Mouse (Mus musculus): ENCODE data around the gene Ndufaf8. TPM values are rescaled to one million over a fixed set of nuclear protein-coding genes. Genes with fewer than 3 reads are reported as not detected.

Ndufaf8 gene
- total RNA-seq, 1 experiment from 2014 or later: 55.2 TPM

DNA sequence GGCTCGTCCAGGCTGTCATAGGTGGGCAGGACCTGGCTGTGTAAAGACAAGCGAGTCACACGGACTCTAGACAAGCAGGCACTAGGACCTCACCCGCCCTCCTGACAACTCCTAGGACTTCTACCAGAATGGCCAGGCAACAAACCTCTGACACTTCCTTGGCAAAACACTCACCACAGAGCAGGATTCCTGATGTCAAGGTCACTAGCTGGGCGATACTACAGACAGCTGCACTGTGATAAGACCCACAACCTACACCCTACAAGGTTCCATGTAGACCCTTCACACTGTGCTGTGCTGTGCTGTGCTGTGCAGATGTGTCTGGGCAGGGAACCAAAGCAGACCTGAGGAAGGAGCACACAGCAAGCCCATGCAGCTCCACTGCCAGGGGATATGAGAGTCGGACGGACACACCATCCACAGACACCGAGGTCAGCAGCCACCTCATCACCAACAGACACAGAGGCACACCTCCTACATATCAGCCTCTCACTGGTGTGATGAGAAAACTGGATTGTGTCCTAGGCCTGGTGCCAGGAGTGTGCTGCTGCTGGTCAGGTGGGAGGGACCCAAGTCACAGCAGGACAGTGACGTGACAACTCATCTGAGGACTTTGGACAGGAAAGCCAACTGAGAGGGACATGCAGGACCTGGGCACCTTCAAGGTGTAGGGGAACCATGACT, 36.3 kb downstream of the Ndufaf8 start:
- DNase-seq: peak; percentile 59

DNA sequence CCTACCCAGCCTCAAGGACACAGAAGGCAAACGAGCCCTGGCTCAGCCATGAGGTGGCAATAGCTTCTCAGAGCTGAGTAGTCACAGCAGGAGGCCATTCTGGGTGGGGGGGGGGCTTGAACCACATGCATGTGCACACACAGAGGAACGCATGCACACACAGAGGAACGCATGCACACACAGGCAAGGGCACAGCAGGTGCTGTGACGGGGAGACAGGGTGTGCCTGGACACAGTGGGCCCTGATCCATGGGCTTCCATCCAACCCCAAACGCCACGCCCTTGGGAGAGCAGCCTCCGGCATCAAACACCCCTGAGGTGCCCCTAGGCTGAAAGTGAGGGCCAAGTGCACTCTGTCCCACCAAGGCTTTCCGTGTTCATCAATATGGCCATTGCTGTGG, 37.5 kb downstream of the Ndufaf8 start:
- no peak for DNase-seq

GRCm38 (mm10) chr11:120136796-120137624, 38.3 kb downstream of the Ndufaf8 start:
- DNase-seq: no peak

DNA sequence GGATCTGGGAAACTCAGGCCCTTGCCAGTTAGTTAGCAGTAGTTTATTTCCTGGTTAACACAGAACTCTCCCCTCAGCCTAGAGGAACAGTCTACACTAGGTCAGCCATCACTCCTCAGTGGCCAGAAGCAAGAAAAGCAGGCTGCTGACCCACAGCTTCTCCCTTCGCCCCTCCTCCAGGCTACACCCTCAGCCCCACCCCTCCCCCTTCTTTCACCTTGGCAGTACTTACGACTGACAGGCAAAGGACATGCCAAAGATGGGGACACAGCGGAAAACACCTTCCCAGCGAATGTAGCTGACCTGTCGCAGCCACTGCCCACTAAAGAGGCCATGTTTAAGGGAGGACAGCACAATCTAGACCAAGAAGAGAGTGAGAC, 38.9 kb downstream of the Ndufaf8 start:
- peak; percentile 45 for DNase-seq

GRCm38 (mm10) chr11:120139309-120139731, 40.6 kb downstream of the Ndufaf8 start:
- no peak for DNase-seq

- no peak for DNase-seq
These were observed 41.5 kb downstream of the Ndufaf8 start for GRCm38 (mm10) chr11:120140255-120140654.

DNA sequence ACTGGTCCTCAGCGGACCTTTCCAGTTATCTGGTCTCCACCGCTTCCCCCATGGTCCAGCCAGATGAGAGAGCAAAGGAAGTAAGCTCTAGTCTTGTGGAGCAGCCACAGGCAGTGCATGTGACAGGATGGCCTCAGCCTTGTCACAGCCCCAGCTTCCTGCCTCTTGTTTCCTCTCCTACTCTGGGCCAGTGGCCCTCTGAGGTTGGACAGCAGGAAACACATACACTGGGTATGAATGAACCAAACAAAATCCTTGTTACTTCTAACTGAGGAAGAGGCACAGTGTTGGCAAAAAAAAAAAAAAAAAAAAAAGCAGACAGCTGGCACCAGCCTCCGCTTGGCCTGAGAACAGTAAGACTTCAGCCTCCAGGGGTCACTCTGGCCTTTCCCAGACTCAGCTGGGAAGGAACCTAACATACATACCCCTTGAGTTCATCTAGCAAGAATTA, 43.9 kb downstream of the Ndufaf8 start:
- DNase-seq: peak; percentile 64

GRCm38 (mm10) chr11:120143708-120144497, 45.2 kb downstream of the Ndufaf8 start:
- DNase-seq: no peak

- no peak for DNase-seq
These were observed 49.6 kb downstream of the Ndufaf8 start for GRCm38 (mm10) chr11:120148201-120148855.

DNA sequence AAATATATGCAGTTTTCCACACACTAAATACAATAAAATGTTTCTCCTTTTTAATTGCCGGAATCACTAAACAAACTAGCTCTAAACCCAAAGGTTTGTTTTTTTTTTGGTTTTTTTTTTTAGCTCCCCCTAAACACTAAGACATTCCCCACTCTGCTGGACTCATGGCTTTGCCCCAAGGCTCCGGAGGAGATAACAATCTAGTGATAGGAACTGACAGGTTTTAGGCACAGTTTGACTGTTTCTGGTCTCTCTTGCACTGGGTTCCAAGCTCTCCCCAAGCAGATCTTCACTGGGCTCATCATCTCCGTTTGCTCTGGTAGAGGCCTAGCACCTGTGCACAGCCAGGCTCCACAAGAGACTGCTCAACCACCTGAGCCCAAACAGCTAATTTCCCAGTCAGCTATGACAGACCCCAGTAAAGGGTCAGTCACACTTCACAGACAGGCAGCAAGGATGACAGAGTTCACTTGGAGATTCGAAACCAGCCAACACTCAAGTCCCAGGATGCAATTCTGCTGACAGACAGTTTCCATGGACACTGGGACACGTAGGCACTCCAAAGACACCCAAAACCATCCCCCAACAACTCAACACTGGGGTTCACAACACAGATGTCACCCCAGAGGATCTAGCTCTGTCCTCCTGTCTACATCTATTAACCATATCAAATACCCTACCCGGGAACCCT, 50.9 kb downstream of the Ndufaf8 start:
- DNase-seq: peak; percentile 37

Small RNAs within 50 kb of the gene (microRNA-seq; reads per million reads assigned to microRNA genes)
- 0 reads per million in 2 experiments for gene Gm25948

Other genes with a start within 250 kb of the Ndufaf8 start
- 31.0 and 37.3 TPM in 2 replicates for gene Chmp6, start 185.5 kb upstream of the Ndufaf8 start, total RNA-seq (2021)
- 20.8 TPM in 2 replicates for gene Baiap2, start 156.2 kb upstream of the Ndufaf8 start, total RNA-seq (2021)
- 13.7 and 15.7 TPM in 2 replicates for gene Aatk, start 51.8 kb upstream of the Ndufaf8 start, total RNA-seq (2021)
- 67.4 and 80.7 TPM in 2 replicates for gene Cep131, start 12.1 kb upstream of the Ndufaf8 start, total RNA-seq (2021)
- gene Tepsin, start 197 bp upstream of the Ndufaf8 start, total RNA-seq (2021): 10.7 and 13.7 TPM in 2 replicates
- gene Slc38a10, start 52.4 kb downstream of the Ndufaf8 start, total RNA-seq (2021): 105 and 115 TPM in 2 replicates
- gene Bahcc1, start 134.0 kb downstream of the Ndufaf8 start, total RNA-seq (2021): 12.4 and 17.2 TPM in 2 replicates
- 1,064 and 1,109 TPM in 2 replicates for gene Actg1, start 249.6 kb downstream of the Ndufaf8 start, total RNA-seq (2021)

Measured in adrenal gland, postnatal 14 days (tissue).